Mouse (Mus musculus) liver, embryonic 14.5 days (tissue): ENCODE results near the gene Homer3. TPM values are rescaled to one million over a fixed set of nuclear protein-coding genes. Genes with fewer than 3 reads are reported as not detected.
A peak's percentile ranks its signal among the peaks of the same experiment; 100 is the strongest.

ENCODE experiments used
- ATAC-seq: fragments of 200-750 bp; cut with Nextera tagmentation; 2 replicates; pipeline ENCODE4 v1.8.0; 2017; ENCODE audit warnings: moderate number of reproducible peaks, mild to moderate bottlenecking, moderate library complexity; ENCODE audit not compliant: insufficient read depth
- DNase-seq, 3 experiments: peaks; one replicate each; pipeline ENCODE4 v3.0.0-alpha.2; 2012 to 2013; ENCODE audit warnings: low read depth in 3 of 3, low spot score in 3 of 3
- H3K27ac ChIP-seq: fragments of 300-500 bp; sonication (generic); 2 replicates; pipeline ENCODE4 v1.5.1; 2014; ENCODE audit warnings: moderate library complexity, mild to moderate bottlenecking, control low read depth, inconsistent platforms
- H3K27me3 ChIP-seq: fragments of 300-500 bp; sonication (generic); 2 replicates; pipeline ENCODE4 v1.6.1; 2014; ENCODE audit warnings: mild to moderate bottlenecking, low read length, moderate library complexity; ENCODE audit not compliant: control insufficient read depth, insufficient read depth
- H3K36me3 ChIP-seq: fragments of 300-500 bp; sonication (generic); replicated peaks from 2 replicates; pipeline ENCODE4 v1.6.1; 2014; ENCODE audit warnings: low read depth; ENCODE audit not compliant: control insufficient read depth, insufficient read depth
- H3K4me1 ChIP-seq, 2 experiments: fragments of 200-500 bp in 1 of 2; fragments of 300-500 bp in 1 of 2; sonication (generic) in 1 of 2; replicated peaks; 2 replicates each; pipeline ENCODE4 v1.6.1; 2012 to 2014; ENCODE audit warnings: antibody characterized with exemption in 1 of 2, inconsistent platforms in 1 of 2, low read length in 1 of 2; ENCODE audit not compliant: control insufficient read depth in 2 of 2, insufficient read depth in 2 of 2
- H3K4me2 ChIP-seq: fragments of 300-500 bp; sonication (generic); 2 replicates; pipeline ENCODE4 v1.6.1; 2014; ENCODE audit warnings: low read depth, mild to moderate bottlenecking, control low read depth, moderate library complexity
- H3K4me3 ChIP-seq, 2 experiments: fragments of 200-500 bp in 1 of 2; fragments of 300-500 bp in 1 of 2; sonication (generic) in 1 of 2; 2 replicates each; pipeline ENCODE4 v1.5.1; 2012 to 2014; ENCODE audit warnings: low read depth in 2 of 2, low read length in 2 of 2, mild to moderate bottlenecking in 2 of 2, control low read depth in 1 of 2, inconsistent platforms in 1 of 2, moderate library complexity in 1 of 2; ENCODE audit not compliant: insufficient read depth in 1 of 2
- H3K9ac ChIP-seq: fragments of 300-500 bp; sonication (generic); replicated peaks from 2 replicates; pipeline ENCODE4 v1.6.1; 2014; ENCODE audit warnings: mild to moderate bottlenecking, control low read depth, moderate library complexity
- H3K9me3 ChIP-seq: fragments of 300-500 bp; sonication (generic); 2 replicates; pipeline ENCODE4 v1.6.1; 2016; ENCODE audit warnings: low read length, mixed read lengths; ENCODE audit not compliant: control insufficient read depth
- CTCF ChIP-seq: IDR thresholded peaks from 2 replicates; pipeline ENCODE4 v1.5.1; 2016; ENCODE audit warnings: antibody characterized with exemption, low read depth, control low read depth
- EP300 ChIP-seq: IDR thresholded peaks from 2 replicates; pipeline ENCODE4 v1.6.1; 2016; ENCODE audit warnings: antibody characterized with exemption, low read depth
- WGBS: fragments of 180-500 bp; shearing (Covaris S2); extraction: QIAGEN DNeasy Blood & Tissue Kit; methylation state at CpG from one replicate; pipeline ENCODE4 v1.1.7; 2014; ENCODE audit not compliant: insufficient replicate concordance; 5-methylcytosine and 5-hydroxymethylcytosine counted together
- polyA plus RNA-seq, 2 experiments: library from polyadenylated mRNA; depleted of rRNA in 1 of 2; stranded (reverse) in 1 of 2; unstranded in 1 of 2; fragments of >200 nt; fragmentation: Nextera tagmentation in 1 of 2; extraction: Ambion mirVana in 1 of 2; gene quantifications; 2 replicates each; pipeline versions ENCODE4 v1.2.1 to v1.2.3; 2012 to 2014

Gene Homer3
- polyA plus RNA-seq, 2 experiments: 3.9 to 6.5 TPM

GRCm38 (mm10) chr8:70272949-70273348 is 9.7 kb upstream of the Homer3 start:
- Histone ChIP-seq H3K36me3 (no peaks in the 10 kb centered on the region), H3K27ac (peak overlapping the region; percentile 37), H3K4me3 (no peak overlapping the region), H3K27me3 (no peaks in the 10 kb centered on the region), H3K9me3 (no peaks in the 10 kb centered on the region), H3K4me2 (no peak overlapping the region), H3K4me1 (peaks cover under 1 to 47% of the 10 kb centered on the region in 2 experiments), H3K9ac (no peak overlapping the region)
- peak; percentile 82 for ATAC-seq
- 28% methylated on average over 3 of the region's 3 CpGs for WGBS
- TF ChIP-seq CTCF (0 out of 2 replicates have a peak, but pooled peaks have one; percentile 12), EP300 (no peak; the same call in 1 of the 2 replicates)
- peak; percentile 48 to 69 (median 63) for DNase-seq

GRCm38 (mm10) chr8:70274350-70274749 is 8.3 kb upstream of the Homer3 start:
- ATAC-seq (no peak), DNase-seq (no peak)
- H3K4me3 ChIP-seq: no peak overlapping the region
- H3K9me3 ChIP-seq: no peaks in the 10 kb centered on the region
- no peaks in the 10 kb centered on the region for H3K27me3 ChIP-seq
- no peaks in the 10 kb centered on the region for H3K36me3 ChIP-seq
- H3K9ac ChIP-seq: no peak overlapping the region
- TF ChIP-seq EP300 (no peak), CTCF (no peak)
- H3K27ac ChIP-seq: no peak overlapping the region
- no peak overlapping the region for H3K4me2 ChIP-seq
- peaks cover 0 to 36% of the 10 kb centered on the region in 2 experiments; a peak in 2 of 4 replicates for H3K4me1 ChIP-seq

GRCm38 (mm10) chr8:70276476-70276875 is 6.2 kb upstream of the Homer3 start:
- TF ChIP-seq EP300 (peak; percentile 51), CTCF (no peak)
- Histone ChIP-seq H3K27me3 (no peaks in the 10 kb centered on the region), H3K4me1 (peaks cover 0 to 45% of the 10 kb centered on the region in 2 experiments; a peak in 2 of 4 replicates), H3K4me3 (no peak overlapping the region), H3K36me3 (no peaks in the 10 kb centered on the region), H3K27ac (no peak overlapping the region), H3K4me2 (no peak overlapping the region), H3K9ac (no peak overlapping the region), H3K9me3 (no peaks in the 10 kb centered on the region)
- 28% methylated on average over 3 of the region's 3 CpGs for whole genome bisulfite sequencing
- peak; percentile 44; the same call in 1 of the 2 replicates for ATAC-seq
- no peak for DNase-seq

- ATAC-seq (no peak), DNase-seq (no peak)
- no peak overlapping the region for H3K9ac ChIP-seq
- H3K4me1 ChIP-seq: peaks cover 0 to 31% of the 10 kb centered on the region in 2 experiments; a peak in 2 of 4 replicates
- no peaks in the 10 kb centered on the region for H3K27me3 ChIP-seq
- no peak overlapping the region for H3K27ac ChIP-seq
- no peaks in the 10 kb centered on the region for H3K36me3 ChIP-seq
- H3K9me3 ChIP-seq: no peaks in the 10 kb centered on the region
- WGBS: 36% methylated on average over 15 of the region's 15 CpGs
- H3K4me2 ChIP-seq: peak overlapping the region; percentile 5; the same call in 1 of the 2 replicates
- peak overlapping the region in 1 of 2 experiments; percentile 12; a peak in 1 of 4 replicates for H3K4me3 ChIP-seq
- TF ChIP-seq EP300: no peak
- no peak for TF ChIP-seq CTCF
Measured at GRCm38 (mm10) chr8:70278175-70278574, 4.5 kb upstream of the Homer3 start.

GRCm38 (mm10) chr8:70279266-70279665 is 3.4 kb upstream of the Homer3 start:
- no peak overlapping the region for H3K27ac ChIP-seq
- no peaks in the 10 kb centered on the region; the same call in 1 of the 2 replicates for H3K27me3 ChIP-seq
- WGBS: 46% methylated on average over 8 of the region's 8 CpGs
- DNase-seq: no peak
- H3K4me1 ChIP-seq: peaks cover 0 to 27% of the 10 kb centered on the region in 2 experiments; a peak in 2 of 4 replicates
- TF ChIP-seq EP300 (no peak), CTCF (no peak)
- no peak for ATAC-seq
- no peaks in the 10 kb centered on the region for H3K9me3 ChIP-seq
- no peak overlapping the region for H3K9ac ChIP-seq
- 0 out of 2 replicates have a peak overlapping the region, but pooled peaks have one; percentile 11 for H3K4me2 ChIP-seq
- no peaks in the 10 kb centered on the region for H3K36me3 ChIP-seq
- H3K4me3 ChIP-seq: no peak overlapping the region
